Mouse (Mus musculus) ES-Bruce4 (cell line): Measurements from ENCODE around the gene Ost4.

Experiments used
- CTCF ChIP-seq: IDR thresholded peaks from one replicate; pipeline ENCODE4 v1.8.1; 2011; ENCODE audit warnings: low read depth, low read length
- EP300 ChIP-seq: IDR thresholded peaks from 2 replicates; pipeline ENCODE4 v1.6.1; 2011; ENCODE audit warnings: low read depth, low read length; ENCODE audit not compliant: insufficient read depth
- POLR2A ChIP-seq: IDR thresholded peaks from one replicate; pipeline ENCODE4 v1.8.1; 2011; ENCODE audit warnings: low read length; ENCODE audit not compliant: insufficient read depth

- TF ChIP-seq POLR2A = peak; percentile 64
- peak; percentile 86 for TF ChIP-seq CTCF
- 0 out of 2 replicates have a peak, but pooled peaks have one; percentile 5 for TF ChIP-seq EP300
These were observed 13.9 kb upstream of the Ost4 start, which contains the start of gene Khk for GRCm38 (mm10) chr5:30921256-30922033.
